Mouse (Mus musculus) bone marrow macrophage, adult 2 months (primary cell): Measurements from ENCODE around the gene Timd2.

Experiments used
- CTCF ChIP-seq: IDR thresholded peaks from 2 replicates; pipeline ENCODE4 v1.5.1; 2012; ENCODE audit warnings: low read depth, mild to moderate bottlenecking, low read length, moderate library complexity
- POLR2A ChIP-seq: IDR thresholded peaks from 2 replicates; pipeline ENCODE4 v1.6.1; 2012; ENCODE audit warnings: mild to moderate bottlenecking, low read depth, low read length, borderline replicate concordance

GRCm38 (mm10) chr11:46667105-46667504, 39.8 kb downstream of the Timd2 start:
- TF ChIP-seq POLR2A (no peak), CTCF (no peak)
